Mouse (Mus musculus): ENCODE data around the gene Rhox3e. TPM values are rescaled to one million over a fixed set of nuclear protein-coding genes. Genes with fewer than 3 reads are reported as not detected.

Rhox3e gene
- polyA plus RNA-seq (2014; fragmentation: Illumina TruSeq; extraction: RNeasy Lipid Tissue Mini Kit (QIAGEN cat#74804); ENCODE audit: low read depth, low replicate concordance): not detected

DNA sequence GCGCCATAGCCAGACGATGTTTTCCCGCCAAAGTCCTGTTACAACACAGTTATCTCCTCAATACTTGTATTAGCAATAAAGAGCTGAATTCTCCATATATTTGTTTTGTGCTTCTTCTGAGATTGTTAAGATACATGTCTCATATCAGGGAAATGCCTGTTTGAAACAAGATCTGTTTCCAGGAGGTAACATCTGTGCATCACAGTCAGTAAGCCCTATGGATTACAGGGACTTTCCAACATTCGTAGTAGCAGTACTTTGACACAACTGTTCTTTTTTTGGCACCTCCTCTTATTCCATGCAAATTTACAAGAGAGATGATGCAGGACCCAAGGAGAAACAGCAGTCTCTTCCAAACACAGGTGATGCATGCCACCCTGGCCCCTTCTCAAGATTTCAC is at the start of gene Rhox3e:
Gene Rhox3e (plus strand): TSS at position 301 of the 400 bp plus-strand sequence.

GRCm38 (mm10) chrX:37514059-37514458 is 27.8 kb upstream of the Rhox3e start, which contains the start of gene Rhox4d:
TSS of gene Rhox4d (plus strand) at chrX:37514359.

GRCm38 (mm10) chrX:37530152-37530551 is 11.7 kb upstream of the Rhox3e start, which contains the start of gene Rhox2e:
TSS of gene Rhox2e (plus strand) at chrX:37530452.

DNA sequence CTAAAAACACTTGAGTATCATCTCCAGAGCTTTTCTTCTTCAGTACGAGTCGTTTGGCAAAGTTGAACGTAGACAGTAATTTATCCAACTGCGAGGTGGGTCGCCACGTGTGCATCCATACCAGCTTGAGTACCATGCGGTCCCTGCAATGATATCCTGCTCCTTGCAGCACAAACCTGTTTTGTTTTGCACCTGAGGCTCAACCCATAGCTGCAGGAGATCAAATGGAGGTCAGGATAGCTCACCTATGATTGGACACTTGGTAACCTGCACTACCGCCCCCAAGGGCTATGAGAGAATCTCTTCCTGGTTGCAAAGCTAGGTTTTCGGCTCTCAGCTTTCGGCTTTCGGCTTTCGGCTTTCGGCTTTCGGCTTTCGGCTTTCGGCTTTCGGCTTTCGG is 15.3 kb downstream of the Rhox3e start, which contains the start of gene Rhox4e:
Gene Rhox4e (plus strand): TSS at position 301 of the 400 bp plus-strand sequence.

GRCm38 (mm10) chrX:37571105-37571504 is 29.3 kb downstream of the Rhox3e start, which contains the start of gene Rhox2f:
TSS of gene Rhox2f (plus strand) at chrX:37571405.

GRCm38 (mm10) chrX:37580692-37581091 is 38.9 kb downstream of the Rhox3e start, which contains the start of gene Rhox3f:
TSS of gene Rhox3f (plus strand) at chrX:37580992.

Other genes starting within 250 kb of the Rhox3e start
- not detected for gene Rhox3a2, start 162.0 kb upstream of the Rhox3e start, polyA plus RNA-seq (2014; fragmentation: Illumina TruSeq; extraction: RNeasy Lipid Tissue Mini Kit (QIAGEN cat#74804); ENCODE audit: low read depth, low replicate concordance)
- not detected for gene Rhox4a2, start 151.2 kb upstream of the Rhox3e start, polyA plus RNA-seq (2014; fragmentation: Illumina TruSeq; extraction: RNeasy Lipid Tissue Mini Kit (QIAGEN cat#74804); ENCODE audit: low read depth, low replicate concordance)
- not detected for gene Rhox2b, start 130.0 kb upstream of the Rhox3e start, polyA plus RNA-seq (2014; fragmentation: Illumina TruSeq; extraction: RNeasy Lipid Tissue Mini Kit (QIAGEN cat#74804); ENCODE audit: low read depth, low replicate concordance)
- not detected for gene Rhox4b, start 109.5 kb upstream of the Rhox3e start, polyA plus RNA-seq (2014; fragmentation: Illumina TruSeq; extraction: RNeasy Lipid Tissue Mini Kit (QIAGEN cat#74804); ENCODE audit: low read depth, low replicate concordance)
- gene Rhox2c, start 88.3 kb upstream of the Rhox3e start, polyA plus RNA-seq (2014; fragmentation: Illumina TruSeq; extraction: RNeasy Lipid Tissue Mini Kit (QIAGEN cat#74804); ENCODE audit: low read depth, low replicate concordance): not detected
- not detected for gene Rhox3c, start 83.4 kb upstream of the Rhox3e start, polyA plus RNA-seq (2014; fragmentation: Illumina TruSeq; extraction: RNeasy Lipid Tissue Mini Kit (QIAGEN cat#74804); ENCODE audit: low read depth, low replicate concordance)
- not detected for gene Rhox4c, start 61.7 kb upstream of the Rhox3e start, polyA plus RNA-seq (2014; fragmentation: Illumina TruSeq; extraction: RNeasy Lipid Tissue Mini Kit (QIAGEN cat#74804); ENCODE audit: low read depth, low replicate concordance)
- gene Rhox2d, start 48.6 kb upstream of the Rhox3e start, polyA plus RNA-seq (2014; fragmentation: Illumina TruSeq; extraction: RNeasy Lipid Tissue Mini Kit (QIAGEN cat#74804); ENCODE audit: low read depth, low replicate concordance): not detected
- gene Rhox4d, start 27.7 kb upstream of the Rhox3e start, polyA plus RNA-seq (2014; fragmentation: Illumina TruSeq; extraction: RNeasy Lipid Tissue Mini Kit (QIAGEN cat#74804); ENCODE audit: low read depth, low replicate concordance): not detected
- not detected for gene Rhox2e, start 11.6 kb upstream of the Rhox3e start, polyA plus RNA-seq (2014; fragmentation: Illumina TruSeq; extraction: RNeasy Lipid Tissue Mini Kit (QIAGEN cat#74804); ENCODE audit: low read depth, low replicate concordance)
- gene Rhox4e, start 15.4 kb downstream of the Rhox3e start, polyA plus RNA-seq (2014; fragmentation: Illumina TruSeq; extraction: RNeasy Lipid Tissue Mini Kit (QIAGEN cat#74804); ENCODE audit: low read depth, low replicate concordance): not detected
- gene Rhox2f, start 29.4 kb downstream of the Rhox3e start, polyA plus RNA-seq (2014; fragmentation: Illumina TruSeq; extraction: RNeasy Lipid Tissue Mini Kit (QIAGEN cat#74804); ENCODE audit: low read depth, low replicate concordance): not detected
- not detected for gene Rhox3f, start 39.0 kb downstream of the Rhox3e start, polyA plus RNA-seq (2014; fragmentation: Illumina TruSeq; extraction: RNeasy Lipid Tissue Mini Kit (QIAGEN cat#74804); ENCODE audit: low read depth, low replicate concordance)
- gene Rhox4f, start 65.7 kb downstream of the Rhox3e start, polyA plus RNA-seq (2014; fragmentation: Illumina TruSeq; extraction: RNeasy Lipid Tissue Mini Kit (QIAGEN cat#74804); ENCODE audit: low read depth, low replicate concordance): not detected
- gene Rhox3g, start 86.6 kb downstream of the Rhox3e start, polyA plus RNA-seq (2014; fragmentation: Illumina TruSeq; extraction: RNeasy Lipid Tissue Mini Kit (QIAGEN cat#74804); ENCODE audit: low read depth, low replicate concordance): not detected
- not detected for gene Rhox2g, start 101.5 kb downstream of the Rhox3e start, polyA plus RNA-seq (2014; fragmentation: Illumina TruSeq; extraction: RNeasy Lipid Tissue Mini Kit (QIAGEN cat#74804); ENCODE audit: low read depth, low replicate concordance)
- not detected for gene Rhox4g, start 109.3 kb downstream of the Rhox3e start, polyA plus RNA-seq (2014; fragmentation: Illumina TruSeq; extraction: RNeasy Lipid Tissue Mini Kit (QIAGEN cat#74804); ENCODE audit: low read depth, low replicate concordance)
- not detected for gene Rhox3h, start 126.7 kb downstream of the Rhox3e start, polyA plus RNA-seq (2014; fragmentation: Illumina TruSeq; extraction: RNeasy Lipid Tissue Mini Kit (QIAGEN cat#74804); ENCODE audit: low read depth, low replicate concordance)
- not detected for gene Rhox2h, start 131.3 kb downstream of the Rhox3e start, polyA plus RNA-seq (2014; fragmentation: Illumina TruSeq; extraction: RNeasy Lipid Tissue Mini Kit (QIAGEN cat#74804); ENCODE audit: low read depth, low replicate concordance)